Mouse (Mus musculus) kidney, postnatal 14 days (tissue): ENCODE data around the gene Tmod1.
A peak's percentile ranks its signal among the peaks of the same experiment; 100 is the strongest.

Experiments
- DNase-seq: peaks from one replicate; pipeline ENCODE4 v3.0.0; 2022; ENCODE audit warnings: mixed read lengths

The Tmod1 gene

GRCm38 (mm10) chr4:46137629-46138286 is 99.0 kb downstream of the Tmod1 start:
- DNase-seq = no peak

DNA sequence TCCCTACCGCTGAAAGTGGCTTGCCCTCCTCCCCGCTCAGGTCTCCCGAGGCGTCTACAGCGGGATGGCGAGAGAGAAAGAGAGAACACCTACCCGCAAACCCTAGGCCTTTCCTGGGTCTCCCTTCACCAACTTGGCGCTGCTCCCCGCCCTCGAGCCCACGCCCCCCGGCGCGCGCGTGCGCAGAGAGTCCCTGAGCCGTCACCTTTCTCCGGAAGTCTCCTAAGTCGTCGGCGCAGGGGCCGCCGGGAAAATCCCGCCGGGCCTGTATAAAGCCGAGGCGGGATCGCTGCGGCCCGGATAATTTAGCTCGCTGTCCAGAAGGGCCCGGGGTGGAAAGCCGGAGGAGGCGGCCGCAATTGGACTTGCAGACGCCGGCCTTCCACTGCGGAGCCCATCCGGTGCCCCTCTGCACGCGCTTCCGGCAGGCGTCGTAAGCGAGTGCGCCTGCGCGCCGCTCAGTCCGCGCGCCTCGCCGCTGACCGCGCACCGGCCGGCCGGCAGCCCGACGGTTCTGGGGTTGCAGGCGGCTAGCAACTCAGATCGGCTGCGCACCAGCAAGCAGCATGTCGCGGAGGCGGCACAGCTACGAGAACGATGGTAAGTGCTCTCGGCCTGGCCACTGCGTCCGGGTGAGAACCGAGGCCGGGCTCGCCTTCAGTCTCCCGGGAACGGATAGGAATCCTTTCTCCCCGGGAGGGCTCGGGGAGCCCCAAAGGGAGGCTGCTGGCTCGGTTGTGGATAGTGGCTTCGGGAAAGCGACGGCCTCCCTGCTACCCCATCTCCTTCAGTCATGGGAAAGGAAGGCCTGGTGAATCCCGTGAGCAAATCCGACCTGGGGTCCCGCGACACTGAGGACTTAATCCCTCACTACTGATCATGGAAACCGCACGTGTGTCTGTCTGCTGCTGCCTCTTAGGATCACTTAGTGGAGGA is 99.8 kb downstream of the Tmod1 start, which contains the start of the genes Ncbp1 and Tstd2:
Ncbp1 (plus strand) TSS at position 327 of the 936 bp plus-strand sequence.
Tstd2 (minus strand) TSS at position 408 of the 936 bp plus-strand sequence.
- DNase-seq = peak; percentile 94

DNA sequence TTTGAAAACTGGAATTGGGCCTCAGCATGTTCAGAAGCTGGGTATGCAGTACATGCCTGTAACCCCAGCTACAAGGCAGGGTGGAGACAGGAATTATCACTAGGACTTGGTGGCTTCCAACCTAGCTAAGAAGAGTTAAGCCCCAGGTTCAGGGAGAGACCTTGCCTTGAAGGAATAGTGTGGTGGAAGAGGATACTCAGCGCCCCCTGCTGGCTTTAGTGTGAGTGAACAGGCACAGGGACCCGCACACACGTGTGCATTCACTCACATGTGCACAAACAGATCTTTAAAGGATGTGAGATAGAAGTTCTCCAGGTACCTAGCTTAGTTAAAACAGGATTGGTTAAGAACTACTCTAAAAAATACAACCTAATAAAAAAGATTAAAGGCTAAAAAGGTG is 105.6 kb downstream of the Tmod1 start:
- no peak for DNase-seq

GRCm38 (mm10) chr4:46146881-46147280 is 108.1 kb downstream of the Tmod1 start:
- DNase-seq = no peak

DNA sequence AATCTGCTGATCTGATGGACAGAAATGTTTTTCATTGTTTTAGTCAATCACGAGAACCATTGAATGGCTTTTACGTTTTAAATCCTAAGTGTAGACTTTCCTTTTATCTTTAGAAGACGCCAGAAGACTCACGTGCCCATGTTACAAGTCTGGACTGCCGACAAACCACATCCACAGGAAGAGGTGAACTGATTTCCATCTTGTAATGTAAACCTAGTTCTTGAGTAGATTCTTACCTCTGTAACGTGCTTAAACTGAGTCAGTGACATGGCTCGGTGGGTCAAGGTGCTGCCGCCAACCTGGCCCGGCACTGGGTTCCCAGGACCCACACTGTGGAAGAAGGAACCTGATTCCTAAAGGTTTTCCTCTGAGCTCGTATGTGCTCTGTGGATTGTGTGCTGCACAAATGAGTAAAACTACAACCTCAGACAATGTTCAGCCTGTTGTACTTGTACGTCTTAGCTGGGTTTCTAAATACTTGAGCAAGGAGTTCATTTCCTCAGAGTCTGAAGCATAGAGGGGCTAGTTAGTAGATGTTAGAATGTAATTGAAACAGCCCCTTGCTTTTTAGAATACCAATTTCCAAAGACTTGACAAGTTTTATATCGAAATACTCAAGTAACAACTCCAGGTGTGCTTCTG is 113.3 kb downstream of the Tmod1 start:
- no peak for DNase-seq

DNA sequence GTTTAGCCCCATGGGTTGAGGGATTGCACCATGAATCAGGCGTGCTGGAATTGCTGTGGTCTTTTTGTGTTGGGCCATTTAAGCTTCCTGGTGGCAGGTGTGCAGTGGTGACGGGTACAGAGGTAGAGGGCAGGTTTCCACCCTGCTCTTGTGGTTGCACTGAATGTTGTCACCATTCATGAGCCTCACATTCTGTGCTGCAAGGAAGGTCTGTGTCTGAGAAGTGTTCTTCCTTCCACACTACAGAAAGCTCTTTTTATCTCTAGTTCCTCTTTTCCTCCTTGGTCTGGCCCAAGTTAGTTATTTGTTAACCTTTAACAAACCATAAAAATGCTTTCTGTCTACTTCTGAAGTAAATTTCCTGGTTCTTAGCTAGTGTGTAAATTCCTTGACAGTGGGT is 125.3 kb downstream of the Tmod1 start:
- DNase-seq = no peak
